Mouse (Mus musculus) liver, embryonic 16.5 days (tissue): ENCODE results near the gene Kcnb1. TPM values are rescaled to one million over a fixed set of nuclear protein-coding genes. Genes with fewer than 3 reads are reported as not detected.

ENCODE experiments used
- ATAC-seq: fragments of 200-750 bp; cut with Nextera tagmentation; 2 replicates; pipeline ENCODE4 v1.8.0; 2017; ENCODE audit warnings: low read depth, mild to moderate bottlenecking, moderate number of reproducible peaks, moderate library complexity
- H3K27ac ChIP-seq: fragments of 300-500 bp; sonication (generic); 2 replicates; pipeline ENCODE4 v1.5.1; 2014; ENCODE audit warnings: mild to moderate bottlenecking, low read length
- H3K27me3 ChIP-seq: fragments of 300-500 bp; sonication (generic); 2 replicates; pipeline ENCODE4 v1.6.1; 2014; ENCODE audit warnings: low read depth, low read length, mixed read lengths; ENCODE audit not compliant: control insufficient read depth, insufficient read depth
- H3K36me3 ChIP-seq: fragments of 300-500 bp; sonication (generic); 2 replicates; pipeline ENCODE4 v1.6.1; 2014; ENCODE audit warnings: mild to moderate bottlenecking; ENCODE audit not compliant: control insufficient read depth, insufficient read depth
- H3K4me1 ChIP-seq: fragments of 300-500 bp; sonication (generic); 2 replicates; pipeline ENCODE4 v1.6.1; 2014; ENCODE audit warnings: low read depth, low read length, mixed read lengths; ENCODE audit not compliant: control insufficient read depth
- H3K4me2 ChIP-seq: fragments of 300-500 bp; sonication (generic); 2 replicates; pipeline ENCODE4 v1.6.1; 2014; ENCODE audit warnings: low read depth, low read length, mixed read lengths
- H3K4me3 ChIP-seq: fragments of 300-500 bp; sonication (generic); 2 replicates; pipeline ENCODE4 v1.5.1; 2014; ENCODE audit warnings: low read depth, mild to moderate bottlenecking, low read length
- H3K9ac ChIP-seq: fragments of 300-500 bp; sonication (generic); 2 replicates; pipeline ENCODE4 v1.6.1; 2014; ENCODE audit warnings: low read depth, low read length
- H3K9me3 ChIP-seq: fragments of 300-500 bp; sonication (generic); replicated peaks from 2 replicates; pipeline ENCODE4 v1.6.1; 2016; ENCODE audit warnings: low read length; ENCODE audit not compliant: control insufficient read depth
- WGBS: fragments of 180-500 bp; shearing (Covaris S2); extraction: QIAGEN DNeasy Blood & Tissue Kit; methylation state at CpG from one replicate; pipeline ENCODE4 v1.1.7; 2014; ENCODE audit not compliant: insufficient replicate concordance; 5-methylcytosine and 5-hydroxymethylcytosine counted together
- polyA plus RNA-seq: library from polyadenylated mRNA; unstranded; fragments of >200 nt; fragmentation: Nextera tagmentation; extraction: Ambion mirVana; gene quantifications from 2 replicates; pipeline ENCODE4 v1.2.1, GENCODE M21; 2015

The Kcnb1 gene
- polyA plus RNA-seq, 1 experiment from 2014 or later, result 0.14 TPM

DNA sequence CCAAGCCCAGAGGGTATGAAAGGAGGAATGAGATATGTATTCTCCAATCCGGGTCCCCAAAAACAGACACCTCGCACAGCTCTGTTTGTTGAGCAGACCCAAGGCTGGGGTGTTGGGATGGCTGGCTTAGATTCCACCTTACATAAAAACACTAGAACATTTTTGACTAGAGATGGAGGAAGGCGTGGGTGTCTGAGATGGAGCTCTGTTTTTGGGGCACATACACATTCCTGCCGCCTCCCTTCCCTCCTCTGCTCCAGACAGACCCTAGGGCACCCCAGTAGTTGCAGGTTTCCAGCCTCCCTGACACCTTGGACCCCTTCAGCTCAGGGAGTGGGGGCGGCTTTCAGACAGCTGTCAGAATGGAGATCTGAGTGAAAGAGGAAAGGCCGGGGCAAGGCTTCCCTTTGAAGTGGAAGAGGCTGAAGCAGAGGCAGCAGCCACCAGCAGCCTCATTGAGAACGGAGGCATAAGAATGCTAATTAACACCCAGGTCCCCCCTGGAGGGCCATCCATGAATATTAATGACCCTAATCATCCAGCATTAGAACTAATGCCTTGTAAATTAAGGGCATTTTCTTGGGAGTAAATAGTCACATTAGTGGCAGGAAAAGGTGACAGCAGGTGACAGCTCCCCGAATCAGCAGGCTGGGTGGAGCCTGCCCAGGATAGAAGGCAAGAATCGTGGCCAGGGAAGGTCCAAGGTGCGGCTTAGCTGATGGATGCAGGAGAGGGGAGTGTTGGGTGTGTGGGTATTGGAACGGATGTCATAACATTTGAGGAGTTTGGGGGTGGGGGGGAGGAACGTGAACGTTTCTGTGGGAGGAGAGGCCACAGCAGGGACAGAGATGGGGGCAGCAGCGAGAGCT, 45.3 kb downstream of the Kcnb1 start:
- Histone ChIP-seq H3K27ac (no peak overlapping the region), H3K4me1 (peaks cover 10% of the 10 kb centered on the region), H3K9me3 (no peaks in the 10 kb centered on the region), H3K27me3 (peaks cover 9% of the 10 kb centered on the region), H3K4me3 (no peak overlapping the region), H3K36me3 (no peaks in the 10 kb centered on the region), H3K9ac (no peak overlapping the region), H3K4me2 (no peak overlapping the region)
- WGBS, result 16% methylated on average over 14 of the region's 14 CpGs
- no peak for ATAC-seq

GRCm38 (mm10) chr2:167143914-167144313, 46.0 kb downstream of the Kcnb1 start:
- Histone ChIP-seq H3K27ac (no peak overlapping the region), H3K27me3 (peaks cover 10% of the 10 kb centered on the region), H3K36me3 (no peaks in the 10 kb centered on the region), H3K9ac (no peak overlapping the region), H3K4me2 (no peak overlapping the region), H3K4me3 (no peak overlapping the region), H3K9me3 (no peaks in the 10 kb centered on the region), H3K4me1 (peaks cover 10% of the 10 kb centered on the region)
- ATAC-seq, result no peak
- 43% methylated on average over 2 of the region's 2 CpGs for WGBS

DNA sequence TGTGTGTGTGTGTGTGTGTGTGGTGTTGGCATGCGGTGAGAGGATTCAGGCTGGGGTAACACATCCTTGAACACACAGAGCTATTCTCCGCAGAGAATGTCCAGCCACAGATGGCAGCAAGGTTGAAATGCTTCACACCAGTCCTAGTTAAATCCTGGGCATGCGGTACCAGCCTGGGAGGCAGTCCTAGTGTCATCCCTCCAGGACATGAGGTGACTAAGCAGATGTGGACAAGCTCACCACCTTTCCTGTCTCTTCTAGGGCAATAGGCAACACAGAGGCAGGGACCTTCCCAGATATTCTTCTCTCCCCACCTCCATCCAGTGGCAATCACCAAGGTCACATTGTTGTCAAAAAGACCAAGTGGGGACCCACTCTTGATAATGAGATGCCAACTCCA, 47.7 kb downstream of the Kcnb1 start:
- Histone ChIP-seq H3K4me1 (peaks cover 10% of the 10 kb centered on the region), H3K4me2 (no peak overlapping the region; the same call in 1 of the 2 replicates)
- 59% methylated on average over 3 of the region's 3 CpGs for WGBS

GRCm38 (mm10) chr2:167141810-167142209, 48.1 kb downstream of the Kcnb1 start:
- no peak overlapping the region for H3K9ac ChIP-seq
- H3K4me1 ChIP-seq, result peaks cover 10% of the 10 kb centered on the region
- no peaks in the 10 kb centered on the region for H3K9me3 ChIP-seq
- peak; percentile 90 for ATAC-seq
- H3K4me3 ChIP-seq, result no peak overlapping the region
- no peak overlapping the region; the same call in 1 of the 2 replicates for H3K4me2 ChIP-seq
- no peak overlapping the region for H3K27ac ChIP-seq
- WGBS, result 13% methylated on average over 4 of the region's 4 CpGs
- peaks cover 10% of the 10 kb centered on the region for H3K27me3 ChIP-seq
- no peaks in the 10 kb centered on the region for H3K36me3 ChIP-seq

More for the DNA sequence above, 47.7 kb downstream of the Kcnb1 start:
- Histone ChIP-seq H3K9me3 (no peaks in the 10 kb centered on the region), H3K27ac (no peak overlapping the region), H3K9ac (no peak overlapping the region), H3K36me3 (no peaks in the 10 kb centered on the region), H3K4me3 (no peak overlapping the region), H3K27me3 (peaks cover 10% of the 10 kb centered on the region)
- peak; percentile 41; the same call in 1 of the 2 replicates for ATAC-seq

- H3K36me3 ChIP-seq, result no peaks in the 10 kb centered on the region
- H3K27me3 ChIP-seq, result peaks cover 9% of the 10 kb centered on the region
- 29% methylated on average over 13 of the region's 13 CpGs for WGBS
- H3K9me3 ChIP-seq, result no peaks in the 10 kb centered on the region
- no peak overlapping the region for H3K4me3 ChIP-seq
- ATAC-seq, result no peak
- H3K9ac ChIP-seq, result no peak overlapping the region
- no peak overlapping the region for H3K27ac ChIP-seq
- peaks cover 10% of the 10 kb centered on the region for H3K4me1 ChIP-seq
- H3K4me2 ChIP-seq, result no peak overlapping the region
These were observed 50.1 kb downstream of the Kcnb1 start for GRCm38 (mm10) chr2:167139801-167140269.

GRCm38 (mm10) chr2:167138611-167139010, 51.3 kb downstream of the Kcnb1 start:
- Histone ChIP-seq H3K4me3 (no peak overlapping the region), H3K9me3 (no peaks in the 10 kb centered on the region), H3K27me3 (peaks cover 2% of the 10 kb centered on the region; the same call in 1 of the 2 replicates), H3K4me1 (peaks cover 10% of the 10 kb centered on the region), H3K4me2 (no peak overlapping the region), H3K9ac (no peak overlapping the region), H3K36me3 (no peaks in the 10 kb centered on the region), H3K27ac (no peak overlapping the region)
- WGBS, result 51% methylated on average over 6 of the region's 6 CpGs
- no peak for ATAC-seq

GRCm38 (mm10) chr2:167136909-167137308, 53.0 kb downstream of the Kcnb1 start:
- ATAC-seq, result no peak
- Histone ChIP-seq H3K9me3 (no peaks in the 10 kb centered on the region), H3K4me1 (peaks cover 5% of the 10 kb centered on the region), H3K4me2 (no peak overlapping the region), H3K4me3 (no peak overlapping the region), H3K9ac (no peak overlapping the region), H3K36me3 (no peaks in the 10 kb centered on the region), H3K27me3 (peaks cover 2% of the 10 kb centered on the region; the same call in 1 of the 2 replicates), H3K27ac (no peak overlapping the region)
- 64% methylated on average over 14 of the region's 14 CpGs for WGBS

GRCm38 (mm10) chr2:167132041-167132440, 57.9 kb downstream of the Kcnb1 start:
- Histone ChIP-seq H3K27ac (no peak overlapping the region), H3K4me1 (peaks cover 4% of the 10 kb centered on the region), H3K9ac (no peak overlapping the region), H3K9me3 (no peaks in the 10 kb centered on the region), H3K4me3 (no peak overlapping the region), H3K4me2 (no peak overlapping the region), H3K27me3 (peaks cover 7% of the 10 kb centered on the region), H3K36me3 (no peaks in the 10 kb centered on the region)
- WGBS, result 37% methylated on average over 8 of the region's 8 CpGs
- ATAC-seq, result no peak
